Mouse (Mus musculus): ENCODE results near the gene Dach2. TPM values are rescaled to one million over a fixed set of nuclear protein-coding genes. Genes with fewer than 3 reads are reported as not detected.

Gene Dach2
- total RNA-seq, 2 experiments from 2014 or later, result not detected

Other genes starting within 250 kb of the Dach2 start
- gene Chm, start 112.0 kb upstream of the Dach2 start, total RNA-seq (2021), result 10 to 100 TPM; 10.2 to 11.0 TPM

Measured in heart, postnatal 25 days (tissue).